Mouse (Mus musculus) ES-E14 (cell line): ENCODE data around the gene Dennd4a. TPM values are rescaled to one million over a fixed set of nuclear protein-coding genes. Genes with fewer than 3 reads are reported as not detected.

Source experiments
- DNase-seq: peaks from one replicate; pipeline ENCODE4 v3.0.0-alpha.2; 2013; ENCODE audit warnings: low read depth, low spot score
- H3K27ac ChIP-seq: 2 replicates; pipeline ENCODE4 v1.5.1; 2012; ENCODE audit warnings: low read depth, mild to moderate bottlenecking, low read length, moderate library complexity, mixed read lengths; ENCODE audit not compliant: poor library complexity, insufficient read depth, severe bottlenecking
- H3K36me3 ChIP-seq: 2 replicates; pipeline ENCODE4 v1.6.1; 2012; ENCODE audit warnings: mild to moderate bottlenecking, low read length, moderate library complexity, mixed read lengths; ENCODE audit not compliant: control insufficient read depth, poor library complexity, insufficient read depth, severe bottlenecking
- H3K4me1 ChIP-seq, 2 experiments: fragments of 150-350 bp in 1 of 2; sonication (generic) in 1 of 2; 2 replicates each; pipeline ENCODE4 v1.6.1; 2012; ENCODE audit warnings: low read length in 2 of 2, mild to moderate bottlenecking in 1 of 2, mixed read lengths in 1 of 2; ENCODE audit not compliant: control insufficient read depth in 2 of 2, insufficient read depth in 2 of 2, poor library complexity in 1 of 2
- H3K4me3 ChIP-seq, 2 experiments: fragments of 150-350 bp in 1 of 2; sonication (generic) in 1 of 2; 2 replicates each; pipeline ENCODE4 v1.5.1; 2012; ENCODE audit warnings: low read length in 2 of 2, low read depth in 1 of 2, mild to moderate bottlenecking in 1 of 2, mixed read lengths in 1 of 2; ENCODE audit not compliant: insufficient read depth in 1 of 2, poor library complexity in 1 of 2, severe bottlenecking in 1 of 2
- H3K9ac ChIP-seq: 2 replicates; pipeline ENCODE4 v1.6.1; 2012; ENCODE audit warnings: low read depth, mild to moderate bottlenecking, low read length, mixed read lengths; ENCODE audit not compliant: poor library complexity, insufficient read depth, severe bottlenecking
- H3K9me3 ChIP-seq: fragments of 150-350 bp; sonication (generic); 2 replicates; pipeline ENCODE4 v1.6.1; 2012; ENCODE audit warnings: low read depth, mild to moderate bottlenecking, low read length; ENCODE audit not compliant: control insufficient read depth, insufficient read depth
- CHD2 ChIP-seq: IDR thresholded peaks from 2 replicates; pipeline ENCODE4 v1.6.1; 2014; ENCODE audit warnings: mild to moderate bottlenecking, low read depth, low read length, inconsistent platforms
- HCFC1 ChIP-seq: IDR thresholded peaks from 2 replicates; pipeline ENCODE4 v1.6.1; 2012; ENCODE audit warnings: low read length, inconsistent platforms, borderline replicate concordance; ENCODE audit not compliant: insufficient read depth
- MAFK ChIP-seq: IDR thresholded peaks from 2 replicates; pipeline ENCODE4 v1.6.1; 2014; ENCODE audit warnings: mild to moderate bottlenecking, low read depth, low read length, inconsistent platforms; ENCODE audit not compliant: insufficient read depth
- ZC3H11A ChIP-seq: IDR thresholded peaks from 2 replicates; pipeline ENCODE4 v1.6.1; 2012; ENCODE audit warnings: low read depth, mild to moderate bottlenecking, inconsistent platforms, low read length, borderline replicate concordance
- ZNF384 ChIP-seq: IDR thresholded peaks from 2 replicates; pipeline ENCODE4 v1.6.1; 2012; ENCODE audit warnings: low read depth, low read length, inconsistent platforms
- in situ Hi-C, 2 experiments: fragments of 600-800 bp; cut with MboI; formaldehyde crosslinking; loops; one replicate each; pipeline ENCODE4 v1.15.1; 2025; ENCODE audit warnings: low sequenced_read_pairs in 2 of 2, inconsistent platforms in 1 of 2; ENCODE audit not compliant: unreplicated experiment in 2 of 2
- total RNA-seq: library from RNA; depleted of rRNA; stranded (reverse); fragments of 300-350 nt; gene quantifications from 2 replicates; pipeline ENCODE4 v1.2.3, GENCODE M21; 2012

Gene Dennd4a
- total RNA-seq, 1 experiment, result 3.7 TPM

- Histone ChIP-seq H3K9ac (no peak overlapping the region), H3K9me3 (no peaks in the 10 kb centered on the region), H3K27ac (no peak overlapping the region), H3K4me3 (no peak overlapping the region), H3K4me1 (no peaks in the 10 kb centered on the region), H3K36me3 (no peaks in the 10 kb centered on the region)
- in situ Hi-C loops, result no loop called here
- no peak for TF ChIP-seq CHD2
- no peak for TF ChIP-seq ZNF384
- no peak for TF ChIP-seq MAFK
- TF ChIP-seq HCFC1, result no peak
- no peak for TF ChIP-seq ZC3H11A
- DNase-seq, result no peak
Observed at GRCm38 (mm10) chr9:64778151-64778550, 33.0 kb upstream of the Dennd4a start.

- Histone ChIP-seq H3K36me3 (no peaks in the 10 kb centered on the region), H3K27ac (no peak overlapping the region), H3K4me3 (no peak overlapping the region), H3K4me1 (no peaks in the 10 kb centered on the region), H3K9me3 (no peaks in the 10 kb centered on the region), H3K9ac (no peak overlapping the region)
- in situ Hi-C loops, result no loop called here
- TF ChIP-seq ZNF384, result no peak
- no peak for TF ChIP-seq ZC3H11A
- no peak for TF ChIP-seq CHD2
- TF ChIP-seq HCFC1, result no peak
- no peak for TF ChIP-seq MAFK
- DNase-seq, result peak; percentile 40
Observed at GRCm38 (mm10) chr9:64779628-64780027, 31.5 kb upstream of the Dennd4a start.

- H3K9ac ChIP-seq, result no peak overlapping the region
- in situ Hi-C loops, result no loop called here
- no peak overlapping the region for H3K4me3 ChIP-seq
- H3K36me3 ChIP-seq, result no peaks in the 10 kb centered on the region
- no peaks in the 10 kb centered on the region for H3K9me3 ChIP-seq
- TF ChIP-seq ZNF384, result no peak
- no peak for TF ChIP-seq ZC3H11A
- DNase-seq, result no peak
- no peaks in the 10 kb centered on the region for H3K4me1 ChIP-seq
- H3K27ac ChIP-seq, result no peak overlapping the region
Observed at GRCm38 (mm10) chr9:64783511-64783910, 27.6 kb upstream of the Dennd4a start.

GRCm38 (mm10) chr9:64784841-64785240, 26.3 kb upstream of the Dennd4a start:
- Histone ChIP-seq H3K9me3 (no peaks in the 10 kb centered on the region), H3K36me3 (no peaks in the 10 kb centered on the region), H3K4me3 (no peak overlapping the region), H3K9ac (no peak overlapping the region), H3K27ac (no peak overlapping the region), H3K4me1 (no peaks in the 10 kb centered on the region)
- TF ChIP-seq ZNF384, result no peak
- peak; percentile 15; the same call in 1 of the 2 replicates for TF ChIP-seq ZC3H11A
- DNase-seq, result peak; percentile 52
- in situ Hi-C loops, result no loop called here

GRCm38 (mm10) chr9:64786216-64786905, 24.8 kb upstream of the Dennd4a start:
- H3K9ac ChIP-seq, result no peak overlapping the region
- H3K27ac ChIP-seq, result no peak overlapping the region
- no peak for TF ChIP-seq CHD2
- TF ChIP-seq MAFK, result no peak
- no peak for TF ChIP-seq ZNF384
- no peak for TF ChIP-seq HCFC1
- no peak for TF ChIP-seq ZC3H11A
- in situ Hi-C loops, result no loop called here
- H3K9me3 ChIP-seq, result no peaks in the 10 kb centered on the region
- H3K4me1 ChIP-seq, result no peaks in the 10 kb centered on the region
- H3K36me3 ChIP-seq, result no peaks in the 10 kb centered on the region
- no peak overlapping the region for H3K4me3 ChIP-seq
- DNase-seq, result no peak
